Mouse (Mus musculus) lung, embryonic 14.5 days (tissue): ENCODE results near the gene Itgb2l. TPM values are rescaled to one million over a fixed set of nuclear protein-coding genes. Genes with fewer than 3 reads are reported as not detected.
"Not testable (repeated sequence)": the region's sequence is repeated elsewhere in the genome, so short reads cannot be mapped to it uniquely, and the experiment has no call there.

ENCODE experiments used
- ATAC-seq: fragments of 200-750 bp; cut with Nextera tagmentation; 2 replicates; pipeline ENCODE4 v1.8.0; 2017; ENCODE audit warnings: mild to moderate bottlenecking, moderate TSS enrichment, moderate library complexity; ENCODE audit not compliant: insufficient read depth
- DNase-seq: peaks from one replicate; pipeline ENCODE4 v3.0.0-alpha.2; 2015
- H3K27ac ChIP-seq: fragments of 300-500 bp; sonication (generic); 2 replicates; pipeline ENCODE4 v1.5.1; 2014; ENCODE audit warnings: low read depth, mild to moderate bottlenecking, moderate library complexity
- H3K27me3 ChIP-seq: fragments of 300-500 bp; sonication (generic); 2 replicates; pipeline ENCODE4 v1.6.1; 2014; ENCODE audit warnings: low read length, control low read depth; ENCODE audit not compliant: insufficient read depth
- H3K36me3 ChIP-seq: fragments of 300-500 bp; sonication (generic); 2 replicates; pipeline ENCODE4 v1.6.1; 2014; ENCODE audit warnings: control low read depth; ENCODE audit not compliant: insufficient read depth
- H3K4me1 ChIP-seq: fragments of 300-500 bp; sonication (generic); 2 replicates; pipeline ENCODE4 v1.6.1; 2014; ENCODE audit warnings: antibody characterized with exemption, control low read depth; ENCODE audit not compliant: insufficient read depth
- H3K4me2 ChIP-seq: fragments of 300-500 bp; sonication (generic); 2 replicates; pipeline ENCODE4 v1.6.1; 2014; ENCODE audit warnings: mild to moderate bottlenecking
- H3K4me3 ChIP-seq: fragments of 300-500 bp; sonication (generic); 2 replicates; pipeline ENCODE4 v1.5.1; 2014; ENCODE audit warnings: low read depth, low read length
- H3K9ac ChIP-seq: fragments of 300-500 bp; sonication (generic); 2 replicates; pipeline ENCODE4 v1.6.1; 2014
- H3K9me3 ChIP-seq: fragments of 300-500 bp; sonication (generic); 2 replicates; pipeline ENCODE4 v1.6.1; 2016; ENCODE audit warnings: low read depth, low read length, control low read depth
- CTCF ChIP-seq: IDR thresholded peaks from 2 replicates; pipeline ENCODE4 v1.5.1; 2016; ENCODE audit warnings: antibody characterized with exemption, low read depth
- WGBS: fragments of 180-500 bp; shearing (Covaris S2); extraction: QIAGEN DNeasy Blood & Tissue Kit; methylation state at CpG from one replicate; pipeline ENCODE4 v1.1.7; 2014; 5-methylcytosine and 5-hydroxymethylcytosine counted together
- polyA plus RNA-seq: library from polyadenylated mRNA; unstranded; fragments of >200 nt; fragmentation: Nextera tagmentation; extraction: Ambion mirVana; gene quantifications from 2 replicates; pipeline ENCODE4 v1.2.1, GENCODE M21; 2014

Gene Itgb2l
- polyA plus RNA-seq, 1 experiment from 2014 or later, result 0.29 TPM

GRCm38 (mm10) chr16:96454086-96454485 lies 10.7 kb upstream of the Itgb2l start:
- H3K4me1 ChIP-seq, result no peaks in the 10 kb centered on the region
- no peak for TF ChIP-seq CTCF
- no peak overlapping the region for H3K9ac ChIP-seq
- no peaks in the 10 kb centered on the region for H3K27me3 ChIP-seq
- DNase-seq, result no peak
- no peaks in the 10 kb centered on the region for H3K9me3 ChIP-seq
- ATAC-seq, result no peak
- no peak overlapping the region for H3K27ac ChIP-seq
- H3K4me3 ChIP-seq, result no peak overlapping the region
- H3K36me3 ChIP-seq, result no peaks in the 10 kb centered on the region
- H3K4me2 ChIP-seq, result no peak overlapping the region

- not testable (repeated sequence) for H3K4me1 ChIP-seq, H3K9ac ChIP-seq, H3K9me3 ChIP-seq, H3K4me2 ChIP-seq, H3K36me3 ChIP-seq, H3K27me3 ChIP-seq, ATAC-seq, H3K27ac ChIP-seq, DNase-seq, H3K4me3 ChIP-seq
- WGBS, result 89% methylated on average over 13 of the region's 16 CpGs
Observed at GRCm38 (mm10) chr16:96450871-96451270, 7.5 kb upstream of the Itgb2l start.

GRCm38 (mm10) chr16:96441826-96442225 lies 1.6 kb downstream of the Itgb2l start:
- Histone ChIP-seq H3K4me1 (no peaks in the 10 kb centered on the region), H3K27me3 (no peaks in the 10 kb centered on the region), H3K4me3 (no peak overlapping the region), H3K9me3 (no peaks in the 10 kb centered on the region), H3K9ac (no peak overlapping the region), H3K36me3 (no peaks in the 10 kb centered on the region), H3K4me2 (no peak overlapping the region), H3K27ac (no peak overlapping the region)
- TF ChIP-seq CTCF, result no peak
- no peak for DNase-seq
- ATAC-seq, result no peak
- WGBS, result 92% methylated on average over 3 of the region's 3 CpGs

GRCm38 (mm10) chr16:96440871-96441270 lies 2.5 kb downstream of the Itgb2l start:
- DNase-seq (no peak), ATAC-seq (no peak)
- Histone ChIP-seq H3K27me3 (no peaks in the 10 kb centered on the region), H3K4me3 (no peak overlapping the region), H3K9ac (no peak overlapping the region), H3K27ac (no peak overlapping the region), H3K36me3 (no peaks in the 10 kb centered on the region), H3K9me3 (no peaks in the 10 kb centered on the region), H3K4me1 (no peaks in the 10 kb centered on the region), H3K4me2 (no peak overlapping the region)
- 79% methylated on average over 8 of the region's 8 CpGs for WGBS
- no peak for TF ChIP-seq CTCF

- Histone ChIP-seq H3K9ac (no peak overlapping the region), H3K4me2 (no peak overlapping the region), H3K27me3 (no peaks in the 10 kb centered on the region), H3K36me3 (no peaks in the 10 kb centered on the region), H3K27ac (no peak overlapping the region), H3K4me3 (no peak overlapping the region), H3K4me1 (no peaks in the 10 kb centered on the region), H3K9me3 (no peaks in the 10 kb centered on the region)
- ATAC-seq (no peak), DNase-seq (no peak)
- 70% methylated on average over 4 of the region's 4 CpGs for WGBS
- TF ChIP-seq CTCF, result no peak
Observed at GRCm38 (mm10) chr16:96439682-96440081, 3.7 kb downstream of the Itgb2l start.

- Histone ChIP-seq H3K9ac (no peak overlapping the region), H3K4me3 (no peak overlapping the region), H3K36me3 (no peaks in the 10 kb centered on the region), H3K27me3 (no peaks in the 10 kb centered on the region), H3K9me3 (no peaks in the 10 kb centered on the region), H3K4me1 (no peaks in the 10 kb centered on the region), H3K27ac (no peak overlapping the region), H3K4me2 (no peak overlapping the region)
- no peak for TF ChIP-seq CTCF
- DNase-seq, result no peak
- ATAC-seq, result no peak
- WGBS, result 90% methylated on average over 5 of the region's 5 CpGs
Observed at GRCm38 (mm10) chr16:96438946-96439345, 4.5 kb downstream of the Itgb2l start.

GRCm38 (mm10) chr16:96434024-96434785 lies 9.2 kb downstream of the Itgb2l start:
- no peak overlapping the region for H3K27ac ChIP-seq
- H3K9ac ChIP-seq, result no peak overlapping the region
- H3K36me3 ChIP-seq, result no peaks in the 10 kb centered on the region
- WGBS, result 70% methylated on average over 3 of the region's 3 CpGs
- TF ChIP-seq CTCF, result no peak
- H3K4me1 ChIP-seq, result no peaks in the 10 kb centered on the region
- H3K9me3 ChIP-seq, result no peaks in the 10 kb centered on the region
- DNase-seq, result no peak
- no peak for ATAC-seq
- no peak overlapping the region for H3K4me2 ChIP-seq
- H3K4me3 ChIP-seq, result no peak overlapping the region
- no peaks in the 10 kb centered on the region for H3K27me3 ChIP-seq
